Mouse (Mus musculus) forebrain, embryonic 16.5 days (tissue): ENCODE measurements around the gene Polr2i. TPM values are rescaled to one million over a fixed set of nuclear protein-coding genes. Genes with fewer than 3 reads are reported as not detected.

ENCODE experiments used
- polyA plus RNA-seq: library from polyadenylated mRNA; unstranded; fragments of >200 nt; fragmentation: Nextera tagmentation; extraction: Ambion mirVana; gene quantifications from 2 replicates; pipeline ENCODE4 v1.2.1, GENCODE M21; 2015

Gene Polr2i
- polyA plus RNA-seq, 1 experiment from 2014 or later = 165 TPM

Other genes starting within 250 kb of the Polr2i start
- gene Zfp568, start 248.0 kb upstream of the Polr2i start, polyA plus RNA-seq = 3.0 and 4.2 TPM in 2 replicates
- gene Zfp14, start 180.6 kb upstream of the Polr2i start, polyA plus RNA-seq = 14.2 and 14.7 TPM in 2 replicates
- gene Zfp82, start 159.0 kb upstream of the Polr2i start, polyA plus RNA-seq = 16.4 and 17.5 TPM in 2 replicates
- 2.5 and 3.3 TPM in 2 replicates for gene Gm26920, start 141.5 kb upstream of the Polr2i start, polyA plus RNA-seq
- 20.6 and 22.1 TPM in 2 replicates for gene Zfp566, start 141.4 kb upstream of the Polr2i start, polyA plus RNA-seq
- 112 and 137 TPM in 2 replicates for gene Zfp260, start 137.2 kb upstream of the Polr2i start, polyA plus RNA-seq
- 30.6 and 32.5 TPM in 2 replicates for gene Zfp382, start 110.0 kb upstream of the Polr2i start, polyA plus RNA-seq
- gene Zfp146, start 62.2 kb upstream of the Polr2i start, polyA plus RNA-seq = 17.4 and 18.0 TPM in 2 replicates
- 2.4 and 4.1 TPM in 2 replicates for gene Cox7a1, start 47.8 kb upstream of the Polr2i start, polyA plus RNA-seq
- gene Capns1, start 33.1 kb upstream of the Polr2i start, polyA plus RNA-seq = 59.7 and 68.4 TPM in 2 replicates
- 358 and 393 TPM in 2 replicates for gene Tbcb, start 324 bp downstream of the Polr2i start, polyA plus RNA-seq
- not detected in 2 replicates for gene Ovol3, start 3.8 kb downstream of the Polr2i start, polyA plus RNA-seq
- gene Thap8, start 48.1 kb downstream of the Polr2i start, polyA plus RNA-seq = 0.36 and 0.42 TPM in 2 replicates
- gene Wdr62, start 48.5 kb downstream of the Polr2i start, polyA plus RNA-seq = 6.2 and 8.2 TPM in 2 replicates
- gene Clip3, start 59.8 kb downstream of the Polr2i start, polyA plus RNA-seq = 129 and 145 TPM in 2 replicates
- gene Alkbh6, start 76.8 kb downstream of the Polr2i start, polyA plus RNA-seq = 93.6 and 104 TPM in 2 replicates
- gene Syne4, start 82.9 kb downstream of the Polr2i start, polyA plus RNA-seq = 8.5 and 11.7 TPM in 2 replicates
- gene E130208F15Rik, start 89.8 kb downstream of the Polr2i start, polyA plus RNA-seq = not detected in 2 replicates
- gene Sdhaf1, start 91.9 kb downstream of the Polr2i start, polyA plus RNA-seq = 18.0 and 19.3 TPM in 2 replicates
- 10.4 and 13.4 TPM in 2 replicates for gene Lrfn3, start 130.8 kb downstream of the Polr2i start, polyA plus RNA-seq
- 14.0 and 19.1 TPM in 2 replicates for gene Tyrobp, start 181.8 kb downstream of the Polr2i start, polyA plus RNA-seq
- not detected in 2 replicates for gene Hcst, start 187.9 kb downstream of the Polr2i start, polyA plus RNA-seq
- gene Nfkbid, start 189.8 kb downstream of the Polr2i start, polyA plus RNA-seq = 2.3 and 3.4 TPM in 2 replicates
- 584 and 649 TPM in 2 replicates for gene Aplp1, start 213.6 kb downstream of the Polr2i start, polyA plus RNA-seq
- 0.22 and 0.43 TPM in 2 replicates for gene Kirrel2, start 225.7 kb downstream of the Polr2i start, polyA plus RNA-seq
- gene Nphs1, start 226.4 kb downstream of the Polr2i start, polyA plus RNA-seq = not detected in 2 replicates